Mouse (Mus musculus) hindbrain, embryonic 16.5 days (tissue): ENCODE data around the gene Armc8. TPM values are rescaled to one million over a fixed set of nuclear protein-coding genes. Genes with fewer than 3 reads are reported as not detected.

ENCODE experiments used
- ATAC-seq: fragments of 200-750 bp; cut with Nextera tagmentation; 2 replicates; pipeline ENCODE4 v1.8.0; 2017; ENCODE audit warnings: moderate TSS enrichment, moderate library complexity
- H3K27ac ChIP-seq: fragments of 300-500 bp; sonication (generic); 2 replicates; pipeline ENCODE4 v1.5.1; 2014; ENCODE audit warnings: low read depth, mild to moderate bottlenecking, control low read depth, low read length, moderate library complexity
- H3K27me3 ChIP-seq: fragments of 300-500 bp; sonication (generic); replicated peaks from 2 replicates; pipeline ENCODE4 v1.6.1; 2014; ENCODE audit warnings: low read length; ENCODE audit not compliant: control insufficient read depth, insufficient read depth
- H3K36me3 ChIP-seq: fragments of 300-500 bp; sonication (generic); 2 replicates; pipeline ENCODE4 v1.6.1; 2014; ENCODE audit warnings: mild to moderate bottlenecking, low read length, moderate library complexity, mixed read lengths; ENCODE audit not compliant: control insufficient read depth, insufficient read depth
- H3K4me1 ChIP-seq: fragments of 300-500 bp; sonication (generic); 2 replicates; pipeline ENCODE4 v1.6.1; 2014; ENCODE audit warnings: low read depth, low read length; ENCODE audit not compliant: control insufficient read depth, insufficient read depth
- H3K4me2 ChIP-seq: fragments of 300-500 bp; sonication (generic); 2 replicates; pipeline ENCODE4 v1.6.1; 2014; ENCODE audit warnings: mild to moderate bottlenecking, low read length, control low read depth, moderate library complexity
- H3K4me3 ChIP-seq: fragments of 300-500 bp; sonication (generic); 2 replicates; pipeline ENCODE4 v1.5.1; 2014; ENCODE audit warnings: mild to moderate bottlenecking, low read length, control low read depth, moderate library complexity
- H3K9ac ChIP-seq: fragments of 300-500 bp; sonication (generic); 2 replicates; pipeline ENCODE4 v1.6.1; 2014; ENCODE audit warnings: low read depth, mild to moderate bottlenecking, control low read depth, low read length, moderate library complexity
- H3K9me3 ChIP-seq: fragments of 300-500 bp; sonication (generic); 2 replicates; pipeline ENCODE4 v1.6.1; 2014; ENCODE audit warnings: mild to moderate bottlenecking, low read length, moderate library complexity; ENCODE audit not compliant: control insufficient read depth
- WGBS: fragments of 180-500 bp; shearing (Covaris S2); extraction: QIAGEN DNeasy Blood & Tissue Kit; methylation state at CpG from one replicate; pipeline ENCODE4 v1.1.7; 2014; 5-methylcytosine and 5-hydroxymethylcytosine counted together
- polyA plus RNA-seq: library from polyadenylated mRNA; unstranded; fragments of >200 nt; fragmentation: Nextera tagmentation; extraction: Ambion mirVana; gene quantifications from 2 replicates; pipeline ENCODE4 v1.2.1, GENCODE M21; 2015

Armc8 gene
- polyA plus RNA-seq, 1 experiment from 2014 or later: 78.0 TPM

DNA sequence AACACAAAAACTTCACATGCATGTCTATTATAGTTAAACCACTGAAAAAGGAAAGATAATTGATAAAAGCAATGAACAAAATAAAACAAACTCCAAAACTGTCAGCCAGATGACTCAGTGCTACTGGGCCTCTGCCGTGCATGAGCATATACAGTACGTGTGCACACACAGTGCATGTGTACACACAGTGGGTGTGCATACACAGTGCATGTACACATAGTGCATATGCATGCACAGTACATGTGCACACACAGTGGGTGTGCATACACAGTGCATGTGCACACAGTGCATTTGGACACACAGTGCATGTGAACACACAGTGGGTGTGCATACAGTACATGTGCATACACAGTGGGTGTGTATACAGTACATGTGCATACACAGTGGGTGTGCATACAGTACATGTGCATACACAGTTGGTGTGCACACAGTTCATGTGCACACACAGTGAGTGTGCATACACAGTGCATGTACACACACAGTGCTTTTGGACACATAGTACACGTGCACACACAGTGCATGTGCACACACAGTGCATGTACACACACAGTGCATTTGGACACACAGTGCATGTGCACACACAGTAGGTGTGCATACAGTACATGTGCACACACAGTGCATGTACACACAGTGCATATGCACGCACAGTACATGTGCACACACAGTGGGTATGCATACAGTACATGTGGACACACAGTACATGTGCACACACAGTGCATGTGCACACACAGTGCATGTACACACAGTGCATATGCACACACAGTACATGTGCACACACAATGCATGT lies 126.9 kb downstream of the Armc8 start:
- no peak overlapping the region for H3K27ac ChIP-seq
- H3K9ac ChIP-seq: no peak overlapping the region
- H3K4me3 ChIP-seq: no peak overlapping the region
- H3K9me3 ChIP-seq: no peaks in the 10 kb centered on the region
- ATAC-seq: peak; percentile 45
- H3K27me3 ChIP-seq: 0 out of 2 replicates have a peak, but pooled peaks cover 2% of the 10 kb centered on the region
- no peaks in the 10 kb centered on the region for H3K36me3 ChIP-seq
- no peaks in the 10 kb centered on the region for H3K4me1 ChIP-seq
- H3K4me2 ChIP-seq: no peak overlapping the region
- 88% methylated on average over 4 of the region's 4 CpGs for WGBS

DNA sequence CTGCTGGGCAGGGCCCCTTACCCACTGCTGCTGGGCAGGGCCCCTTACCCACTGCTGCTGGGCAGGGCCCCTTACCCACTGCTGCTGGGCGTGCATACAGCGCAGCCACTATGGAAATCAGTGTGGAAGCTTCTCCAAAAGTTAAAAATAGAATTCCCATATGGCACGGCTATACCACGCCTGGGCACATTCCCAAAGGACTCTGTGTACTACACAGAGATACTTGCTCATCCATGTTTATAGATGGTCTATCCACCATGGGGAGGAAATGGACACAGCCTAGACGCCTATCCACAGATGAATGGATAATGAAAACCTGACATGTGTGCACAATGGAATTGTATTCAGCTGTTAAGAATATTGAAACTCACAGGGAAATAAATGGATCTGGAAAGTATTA lies 127.8 kb downstream of the Armc8 start:
- Histone ChIP-seq H3K4me3 (no peak overlapping the region), H3K9me3 (no peaks in the 10 kb centered on the region), H3K4me1 (no peaks in the 10 kb centered on the region), H3K9ac (no peak overlapping the region), H3K4me2 (no peak overlapping the region), H3K27ac (no peak overlapping the region), H3K36me3 (no peaks in the 10 kb centered on the region), H3K27me3 (0 out of 2 replicates have a peak, but pooled peaks cover 2% of the 10 kb centered on the region)
- ATAC-seq: no peak
- 73% methylated on average over 5 of the region's 5 CpGs for WGBS

DNA sequence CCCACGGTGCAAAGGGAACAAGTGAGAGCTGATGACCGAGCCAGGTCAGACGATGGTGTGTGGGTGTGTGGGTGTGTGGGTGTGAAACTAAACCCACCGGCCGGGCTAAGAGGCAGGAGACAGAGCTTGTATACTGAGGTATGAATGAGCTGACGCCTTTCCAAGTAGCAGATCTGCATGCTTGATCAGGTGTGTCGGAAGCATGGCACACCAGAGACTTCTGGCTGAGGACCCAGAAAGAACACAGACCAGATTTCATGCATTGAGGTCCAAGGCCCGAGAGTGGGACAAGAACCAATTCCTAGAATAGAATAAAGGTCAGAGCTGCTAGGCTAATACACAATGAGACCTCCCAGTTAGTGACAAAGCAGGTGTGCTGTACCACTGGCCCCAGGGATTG lies 129.6 kb downstream of the Armc8 start:
- H3K4me1 ChIP-seq: peaks cover 8% of the 10 kb centered on the region
- H3K9me3 ChIP-seq: no peaks in the 10 kb centered on the region
- ATAC-seq: no peak
- no peaks in the 10 kb centered on the region for H3K36me3 ChIP-seq
- no peak overlapping the region for H3K4me3 ChIP-seq
- 0 out of 2 replicates have a peak, but pooled peaks cover 2% of the 10 kb centered on the region for H3K27me3 ChIP-seq
- H3K4me2 ChIP-seq: no peak overlapping the region
- no peak overlapping the region for H3K9ac ChIP-seq
- no peak overlapping the region for H3K27ac ChIP-seq
- 70% methylated on average over 8 of the region's 8 CpGs for WGBS

DNA sequence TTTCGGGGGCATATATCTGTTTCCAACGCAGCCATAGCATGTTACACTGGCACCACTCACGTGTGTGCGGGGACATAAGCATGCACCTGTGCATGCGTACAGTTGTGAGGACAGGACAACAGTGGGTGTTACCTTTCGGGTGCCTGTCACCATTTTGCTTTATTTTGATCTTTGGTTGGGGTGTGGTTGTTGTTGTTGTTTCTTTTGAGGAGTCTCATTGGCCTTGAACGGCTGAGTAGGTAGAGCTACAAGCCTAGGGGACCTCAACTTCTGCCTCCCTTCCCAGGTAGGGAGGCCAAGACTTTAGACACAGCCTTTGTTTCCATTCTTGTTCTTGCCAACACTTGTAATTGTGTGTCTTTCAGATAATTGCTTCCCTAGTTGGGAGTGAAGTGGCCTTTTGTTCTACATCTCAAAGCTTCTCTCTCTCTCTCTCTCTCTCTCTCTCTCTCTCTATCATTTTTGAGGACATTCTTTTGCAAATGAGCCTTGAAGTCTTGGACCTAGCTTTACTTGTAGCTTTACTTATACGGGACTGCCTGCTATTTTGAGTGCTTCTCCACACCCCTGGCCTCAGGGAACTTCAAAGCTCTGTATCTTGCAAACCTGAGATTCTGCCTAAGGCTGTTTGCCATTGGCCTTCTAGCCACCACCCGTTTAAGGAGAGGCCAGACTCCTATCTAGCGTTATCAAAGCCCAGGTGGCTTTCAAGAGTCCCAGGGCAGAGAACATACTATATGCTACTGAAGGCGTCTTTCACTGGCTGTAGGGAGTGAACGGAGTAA lies 130.7 kb downstream of the Armc8 start:
- Histone ChIP-seq H3K27ac (no peak overlapping the region), H3K9me3 (no peaks in the 10 kb centered on the region), H3K27me3 (0 out of 2 replicates have a peak, but pooled peaks cover 2% of the 10 kb centered on the region), H3K4me2 (no peak overlapping the region), H3K4me1 (peaks cover 17% of the 10 kb centered on the region), H3K4me3 (no peak overlapping the region), H3K9ac (no peak overlapping the region), H3K36me3 (no peaks in the 10 kb centered on the region)
- 83% methylated on average over 12 of the region's 12 CpGs for WGBS
- no peak for ATAC-seq

DNA sequence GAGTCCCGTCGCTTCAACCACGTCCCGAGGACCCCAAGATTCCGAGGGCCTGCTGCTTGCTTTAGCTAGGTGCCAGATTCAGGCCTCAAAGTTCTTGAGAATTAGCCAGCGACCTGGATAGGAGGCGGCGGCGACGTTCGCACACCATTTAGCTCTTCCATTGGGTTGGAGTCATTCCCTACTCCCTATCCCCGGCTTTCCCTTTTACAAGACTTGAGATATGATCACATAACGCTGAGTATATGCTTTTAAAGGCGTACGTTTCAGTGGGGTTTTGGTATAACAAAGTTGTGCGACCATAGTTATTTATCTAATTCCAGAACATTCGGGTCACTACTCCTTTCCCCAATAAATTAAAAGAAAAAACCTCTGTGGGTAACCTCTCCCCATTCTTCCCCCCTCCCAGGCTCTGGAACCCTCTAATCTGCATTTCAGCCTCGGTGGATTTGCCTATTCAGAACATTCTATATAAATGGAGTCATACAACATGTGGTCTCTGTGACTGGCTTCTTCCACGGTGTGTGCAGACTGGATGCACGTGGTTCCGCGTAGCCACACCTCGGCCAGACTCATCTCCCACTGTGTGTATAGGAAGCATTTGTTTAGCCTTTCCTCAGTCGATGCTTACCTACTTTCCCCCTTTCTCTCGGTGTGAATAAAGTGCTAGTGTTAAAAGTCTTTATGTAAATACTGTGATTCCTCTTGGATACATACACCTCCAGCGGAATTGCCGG lies 131.5 kb downstream of the Armc8 start, which contains the start of gene Mras:
Gene Mras, minus strand, starts transcription at position 351 of the 734 bp plus-strand sequence.
- H3K4me2 ChIP-seq: peak within 1 kb of the TSS; percentile 73
- 14% methylated on average over 27 of the region's 27 CpGs for WGBS
- H3K9ac ChIP-seq: peak within 1 kb of the TSS; percentile 97
- H3K27me3 ChIP-seq: 0 out of 2 replicates have a peak, but pooled peaks cover 2% of the 10 kb centered on the region
- H3K9me3 ChIP-seq: no peaks in the 10 kb centered on the region
- peak within 1 kb of the TSS; percentile 92 for H3K27ac ChIP-seq
- H3K4me1 ChIP-seq: peaks cover 21% of the 10 kb centered on the region
- no peak for ATAC-seq
- no peaks in the 10 kb centered on the region for H3K36me3 ChIP-seq
- peak within 1 kb of the TSS; percentile 84 for H3K4me3 ChIP-seq

DNA sequence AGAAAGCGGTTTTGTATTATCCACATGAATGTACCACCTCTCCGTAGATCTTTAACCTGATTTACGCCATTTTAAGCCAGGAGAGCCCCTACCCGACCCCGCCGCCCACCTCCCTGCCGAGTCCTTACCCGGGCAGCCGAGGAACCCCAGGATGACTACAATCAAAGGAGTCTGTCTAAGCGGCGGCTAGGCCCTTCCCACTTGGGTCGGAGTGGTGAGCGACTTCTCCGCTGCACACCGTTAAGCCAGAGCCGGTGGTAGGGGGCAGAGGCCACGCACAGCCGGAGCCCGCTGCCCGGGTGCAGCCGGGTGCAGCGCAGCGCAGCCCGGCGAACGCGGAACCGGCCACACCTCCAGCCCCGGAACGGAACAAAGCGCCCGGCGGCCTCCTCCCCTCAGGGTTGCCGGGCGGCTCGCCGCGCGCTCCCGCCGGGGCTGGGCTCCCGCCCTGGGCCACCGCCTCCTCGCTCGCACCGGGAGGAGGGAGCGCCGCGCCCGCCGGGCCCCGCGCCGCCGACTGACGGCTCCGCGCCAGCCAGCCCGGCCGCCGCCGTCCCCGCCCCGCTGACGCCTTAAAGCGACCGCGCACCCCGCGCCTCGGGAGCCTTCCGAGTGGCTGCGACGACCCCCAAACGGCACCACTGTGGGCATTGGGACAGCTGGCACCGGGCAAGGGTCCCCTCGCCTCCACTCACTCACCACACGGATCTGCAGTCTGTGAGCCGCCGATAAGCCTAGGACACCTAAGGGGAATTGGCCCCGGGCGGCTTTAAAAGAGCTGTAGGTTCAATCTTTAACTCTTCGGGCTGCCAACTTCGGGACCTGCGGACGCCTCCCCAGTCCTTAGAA lies 132.3 kb downstream of the Armc8 start:
- WGBS: 0% methylated on average over 57 of the region's 86 CpGs
- H3K4me2 ChIP-seq: peak overlapping the region; percentile 73
- H3K4me3 ChIP-seq: peak overlapping the region; percentile 84
- peaks cover 21% of the 10 kb centered on the region for H3K4me1 ChIP-seq
- no peaks in the 10 kb centered on the region for H3K9me3 ChIP-seq
- peak overlapping the region; percentile 92 for H3K27ac ChIP-seq
- peak overlapping the region; percentile 97 for H3K9ac ChIP-seq
- peak; percentile 82 for ATAC-seq
- no peaks in the 10 kb centered on the region for H3K36me3 ChIP-seq
- 0 out of 2 replicates have a peak, but pooled peaks cover 2% of the 10 kb centered on the region for H3K27me3 ChIP-seq

DNA sequence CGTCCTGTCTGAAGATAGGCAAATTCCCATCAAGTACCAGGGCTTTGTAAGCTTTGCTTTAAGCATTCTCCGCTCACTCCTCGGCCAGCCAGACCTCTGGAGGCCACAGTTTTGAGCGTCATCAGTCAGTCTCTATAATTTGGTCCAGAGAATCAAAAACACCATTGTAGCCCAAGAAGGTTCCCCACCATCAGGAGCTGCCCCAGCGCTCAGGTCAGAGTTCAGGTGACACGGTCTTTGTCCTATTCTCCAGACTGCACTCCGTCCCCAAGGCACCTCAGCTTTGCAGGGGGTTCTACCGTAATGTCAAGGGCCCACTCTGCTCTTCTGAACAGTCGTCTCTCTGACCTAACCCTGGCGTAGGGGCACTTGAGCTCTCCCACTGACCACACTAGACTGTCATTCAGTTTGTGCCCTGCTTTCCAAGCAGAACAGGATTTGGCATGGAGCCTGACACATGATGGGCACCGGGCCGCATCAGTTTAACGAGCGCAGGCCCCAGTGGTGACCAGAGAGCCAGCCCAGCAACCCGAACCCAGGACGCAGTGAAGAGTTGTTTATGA lies 133.0 kb downstream of the Armc8 start:
- H3K27ac ChIP-seq: peak overlapping the region; percentile 92
- WGBS: 7% methylated on average over 16 of the region's 16 CpGs
- 0 out of 2 replicates have a peak, but pooled peaks cover 2% of the 10 kb centered on the region for H3K27me3 ChIP-seq

More for the DNA sequence above, 133.0 kb downstream of the Armc8 start:
- peak overlapping the region; percentile 97 for H3K9ac ChIP-seq
- peaks cover 21% of the 10 kb centered on the region for H3K4me1 ChIP-seq
- no peaks in the 10 kb centered on the region for H3K9me3 ChIP-seq
- ATAC-seq: peak; percentile 46
- H3K36me3 ChIP-seq: no peaks in the 10 kb centered on the region
- peak overlapping the region; percentile 73 for H3K4me2 ChIP-seq
- peak overlapping the region; percentile 84 for H3K4me3 ChIP-seq
